In genomic region chr4:75278197-75279175, GRCm38 (mm10) we compare ENCODE assay signal across 8 mouse cellular contexts. TPM values are rescaled to one million over a fixed set of nuclear protein-coding genes. Genes with fewer than 3 reads are reported as not detected.
DNase-seq lines count a peak whose midpoint lies in the region; ATAC-seq and TF ChIP-seq lines count a peak whose summit lies in the region.

Gene Dmac1, minus strand, starts transcription at chr4:75278305.

- CTCF ChIA-PET in Patski (lab: Charles Lee): no interaction called here

- DNase-seq in Patski (ENCODE audit: low read depth, low spot score): peak; percentile 49
- DNase-seq in cerebellum, postnatal 14 days: peak; percentile 96 to 97
- DNase-seq in frontal cortex, postnatal 14 days (ENCODE audit: low spot score in 2 of 2): peak; percentile 90 to 93
- peak; percentile 96 to 98 for DNase-seq in layer of hippocampus, postnatal 25 days (ENCODE audit: extremely low spot score in 1 of 2, low spot score in 1 of 2)
- peak; percentile 95 for DNase-seq in lung, postnatal 25 days (ENCODE audit: low spot score)
- DNase-seq in retina, embryonic 14.5 days (ENCODE audit: low spot score): peak; percentile 96
- peak; percentile 96 for DNase-seq in thymus, postnatal 4 days

- POLR2A ChIA-PET in Patski (lab: Charles Lee): no interaction called here

- in situ Hi-C loops in Patski (cut with MboI; ENCODE audit: low pct_unique_long_range_greater_than_20kb): no loop called here

- 19% methylated on average over 23 of the region's 23 CpGs for WGBS in hindbrain, embryonic 13.5 days

- peak within 1 kb of the TSS; percentile 65 for H3K4me2 ChIP-seq in hindbrain, embryonic 13.5 days

- no peaks in the 10 kb centered on the region for H3K9me3 ChIP-seq in hindbrain, embryonic 13.5 days

- peak; percentile 99 for ATAC-seq in Patski
- peak; percentile 97 for ATAC-seq in hindbrain, embryonic 13.5 days (ENCODE audit: low FRiP score)

- H3K27me3 ChIP-seq in Patski: no peaks in the 10 kb centered on the region
- no peaks in the 10 kb centered on the region for H3K27me3 ChIP-seq in hindbrain, embryonic 13.5 days

- H3K27ac ChIP-seq in hindbrain, embryonic 13.5 days: peak within 1 kb of the TSS; percentile 58

- no peak for TF ChIP-seq CTCF in Patski (IDR thresholded peaks at IDR 0.05)

- H3K36me3 ChIP-seq in hindbrain, embryonic 13.5 days: peaks cover 14% of the 10 kb centered on the region

- H3K9ac ChIP-seq in hindbrain, embryonic 13.5 days: peak within 1 kb of the TSS; percentile 86

- H3K4me1 ChIP-seq in hindbrain, embryonic 13.5 days (replicated peaks): peaks cover 8% of the 10 kb centered on the region; the same call in 1 of the 2 replicates

- peak within 1 kb of the TSS; percentile 79 for H3K4me3 ChIP-seq in hindbrain, embryonic 13.5 days

RNA-seq across cellular contexts. Expression of gene Dmac1, which starts in this region (rescaled TPM):
- 25.1 TPM for polyA plus RNA-seq in Patski (2021)
- 102 and 111 TPM in 2 replicates for polyA plus RNA-seq in hindbrain, embryonic 13.5 days (2015; fragmentation: Nextera tagmentation; extraction: Ambion mirVana)
- total RNA-seq in layer of hippocampus, postnatal 25 days (2021): 10 to 100 TPM; 52.0 to 54.3 TPM

Comparison
In these comparisons a context has a peak if more than half of its experiments do, and no peak if none do; other contexts are left out.
1. Peak in every context shown above with its lines: DNase-seq, ATAC-seq, H3K4me3 ChIP-seq and H3K27ac ChIP-seq.